Mouse (Mus musculus): ENCODE measurements at regions not wholly inside any gene's neighbourhood (a gene's known extent, or its start where the extent isn't known, plus 50 kb on each side); places are given as distances from the start of the nearest gene placed in this dataset.
A peak's percentile ranks its signal among the peaks of the same experiment; 100 is the strongest.

DNA sequence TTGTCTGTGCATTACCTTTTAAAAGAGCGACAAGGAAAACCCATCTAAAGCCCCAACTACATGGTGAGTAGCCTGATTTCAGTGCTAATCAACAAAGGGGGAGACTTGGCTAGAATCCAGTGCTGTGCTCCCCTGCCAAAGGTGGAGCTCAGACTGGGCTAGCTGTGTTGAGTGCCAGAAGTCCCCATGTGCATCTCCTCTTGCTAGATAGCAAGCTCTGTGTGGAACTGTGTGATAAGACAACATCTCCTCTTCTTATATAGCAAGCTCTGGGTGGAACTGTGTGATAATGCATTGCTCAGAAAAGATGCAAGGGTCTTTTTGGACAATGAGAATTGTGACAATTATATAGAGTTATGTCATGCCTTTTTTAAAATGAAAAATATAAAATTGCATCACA, 741.4 kb downstream of the Adam6a start:
- Histone ChIP-seq H3K4me3 (ENCODE audit: insufficient read depth, low read depth, low read length) (no peak overlapping the region), H3K79me2 (ENCODE audit: control insufficient read depth, insufficient read depth, low read length) (no peaks in the 10 kb centered on the region), H3K4me1 (ENCODE audit: control insufficient read depth, insufficient read depth, low read length) (no peaks in the 10 kb centered on the region), H3K27me3 (ENCODE audit: control insufficient read depth, insufficient read depth, low read length) (no peaks in the 10 kb centered on the region), H3K27ac (replicated peaks; ENCODE audit: insufficient read depth, low read depth, low read length) (no peak overlapping the region), H3K9ac (ENCODE audit: low read depth, low read length) (no peak overlapping the region), H3K36me3 (ENCODE audit: control insufficient read depth, insufficient read depth, low read length) (no peaks in the 10 kb centered on the region)
- 91% methylated on average over 1 of the region's 1 CpGs for WGBS
- TF ChIP-seq CTCF (IDR thresholded peaks at IDR 0.05; ENCODE audit: low read depth, low read length) (no peak), POLR2A (IDR thresholded peaks at IDR 0.05; ENCODE audit: extremely low read depth, insufficient read depth, low read length) (no peak)
- no peak for DNase-seq (ENCODE audit: extremely low read depth, low read depth, low spot score)

DNA sequence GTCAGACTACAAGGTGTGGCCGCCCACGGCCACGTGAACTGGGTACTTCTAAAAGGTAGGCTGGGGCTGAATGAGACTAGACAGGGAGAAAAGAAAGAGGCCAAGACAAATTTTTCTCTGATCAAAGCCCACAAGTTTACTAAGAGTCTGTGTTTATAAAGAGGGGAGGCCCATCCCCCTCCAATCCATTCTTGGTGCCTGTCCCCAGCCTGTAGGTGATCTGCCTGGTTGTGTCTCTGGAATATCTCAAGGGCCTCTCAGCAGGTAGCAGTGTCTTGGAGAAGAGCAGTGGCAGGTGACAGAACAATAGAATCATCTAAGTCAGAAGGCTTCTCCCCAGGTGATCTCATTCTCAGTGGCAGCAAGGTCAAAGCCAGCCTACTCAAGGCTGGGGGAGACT, 743.3 kb downstream of the Adam6a start:
- no peaks in the 10 kb centered on the region for H3K27me3 ChIP-seq (ENCODE audit: control insufficient read depth, insufficient read depth, low read length)
- H3K4me1 ChIP-seq (ENCODE audit: control insufficient read depth, insufficient read depth, low read length) = no peaks in the 10 kb centered on the region
- no peak overlapping the region for H3K9ac ChIP-seq (ENCODE audit: low read depth, low read length)
- TF ChIP-seq CTCF (IDR thresholded peaks at IDR 0.05; ENCODE audit: low read depth, low read length) (no peak), POLR2A (IDR thresholded peaks at IDR 0.05; ENCODE audit: extremely low read depth, insufficient read depth, low read length) (no peak)
- no peaks in the 10 kb centered on the region for H3K79me2 ChIP-seq (ENCODE audit: control insufficient read depth, insufficient read depth, low read length)
- no peaks in the 10 kb centered on the region for H3K36me3 ChIP-seq (ENCODE audit: control insufficient read depth, insufficient read depth, low read length)
- WGBS = 78% methylated on average over 3 of the region's 3 CpGs
- H3K4me3 ChIP-seq (ENCODE audit: insufficient read depth, low read depth, low read length) = no peak overlapping the region
- DNase-seq (ENCODE audit: extremely low read depth, low read depth, low spot score) = no peak
- no peak overlapping the region for H3K27ac ChIP-seq (replicated peaks; ENCODE audit: insufficient read depth, low read depth, low read length)

DNA sequence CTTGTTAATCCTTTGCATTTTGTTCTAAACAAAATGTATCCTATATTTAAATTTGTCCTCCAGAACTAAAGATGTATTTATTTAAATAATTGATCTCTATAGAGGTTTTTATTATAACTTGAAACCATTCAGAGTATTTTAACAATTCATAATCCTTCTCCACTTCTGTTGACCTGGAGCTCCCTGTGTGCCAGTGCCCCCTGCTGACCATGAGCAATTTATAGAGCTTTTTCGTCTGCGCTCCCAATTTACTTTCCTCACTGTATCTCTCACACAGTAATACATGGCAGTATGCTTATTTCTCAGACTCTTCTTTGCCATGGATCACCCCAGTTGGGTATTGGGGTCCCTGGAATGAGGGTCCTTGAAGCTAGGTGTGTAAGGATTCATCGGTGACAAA, 747.4 kb downstream of the Adam6a start:
- no peak overlapping the region for H3K9ac ChIP-seq (ENCODE audit: low read depth, low read length)
- no peaks in the 10 kb centered on the region for H3K79me2 ChIP-seq (ENCODE audit: control insufficient read depth, insufficient read depth, low read length)
- H3K36me3 ChIP-seq (ENCODE audit: control insufficient read depth, insufficient read depth, low read length) = no peaks in the 10 kb centered on the region
- WGBS = 85% methylated on average over 3 of the region's 3 CpGs
- H3K27me3 ChIP-seq (ENCODE audit: control insufficient read depth, insufficient read depth, low read length) = no peaks in the 10 kb centered on the region
- no peak overlapping the region for H3K4me3 ChIP-seq (ENCODE audit: insufficient read depth, low read depth, low read length)
- TF ChIP-seq CTCF (IDR thresholded peaks at IDR 0.05; ENCODE audit: low read depth, low read length) (no peak), POLR2A (IDR thresholded peaks at IDR 0.05; ENCODE audit: extremely low read depth, insufficient read depth, low read length) (no peak)
- H3K4me1 ChIP-seq (ENCODE audit: control insufficient read depth, insufficient read depth, low read length) = no peaks in the 10 kb centered on the region
- no peak overlapping the region for H3K27ac ChIP-seq (replicated peaks; ENCODE audit: insufficient read depth, low read depth, low read length)
- DNase-seq (ENCODE audit: extremely low read depth, low read depth, low spot score) = no peak

DNA sequence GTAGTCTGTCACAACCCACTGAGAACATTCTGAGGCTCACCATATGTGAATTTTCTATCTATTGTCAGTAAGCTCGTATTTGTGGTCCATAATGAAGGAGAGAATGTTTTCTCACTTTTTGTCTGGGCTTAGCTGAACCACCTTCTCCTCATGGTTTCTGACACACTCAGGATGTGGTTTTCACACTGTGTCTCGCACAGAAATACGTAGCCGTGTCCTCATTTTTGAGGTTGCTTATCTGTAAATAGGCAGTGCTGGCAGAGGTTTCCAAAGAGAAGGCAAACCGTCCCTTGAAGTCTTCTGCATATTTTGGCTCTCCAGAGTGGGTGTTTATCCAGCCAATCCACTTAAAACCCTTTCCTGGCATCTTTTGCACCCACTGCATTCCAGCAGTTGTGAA, 756.1 kb downstream of the Adam6a start:
- no peaks in the 10 kb centered on the region for H3K27me3 ChIP-seq (ENCODE audit: control insufficient read depth, insufficient read depth, low read length)
- H3K79me2 ChIP-seq (ENCODE audit: control insufficient read depth, insufficient read depth, low read length) = no peaks in the 10 kb centered on the region
- no peak overlapping the region for H3K27ac ChIP-seq (replicated peaks; ENCODE audit: insufficient read depth, low read depth, low read length)
- H3K4me3 ChIP-seq (ENCODE audit: insufficient read depth, low read depth, low read length) = no peak overlapping the region
- 65% methylated on average over 5 of the region's 5 CpGs for WGBS
- no peaks in the 10 kb centered on the region for H3K4me1 ChIP-seq (ENCODE audit: control insufficient read depth, insufficient read depth, low read length)
- H3K9ac ChIP-seq (ENCODE audit: low read depth, low read length) = no peak overlapping the region
- TF ChIP-seq CTCF (IDR thresholded peaks at IDR 0.05; ENCODE audit: low read depth, low read length) (no peak), POLR2A (IDR thresholded peaks at IDR 0.05; ENCODE audit: extremely low read depth, insufficient read depth, low read length) (no peak)
- DNase-seq (ENCODE audit: extremely low read depth, low read depth, low spot score) = peak; percentile 0
- no peaks in the 10 kb centered on the region for H3K36me3 ChIP-seq (ENCODE audit: control insufficient read depth, insufficient read depth, low read length)

DNA sequence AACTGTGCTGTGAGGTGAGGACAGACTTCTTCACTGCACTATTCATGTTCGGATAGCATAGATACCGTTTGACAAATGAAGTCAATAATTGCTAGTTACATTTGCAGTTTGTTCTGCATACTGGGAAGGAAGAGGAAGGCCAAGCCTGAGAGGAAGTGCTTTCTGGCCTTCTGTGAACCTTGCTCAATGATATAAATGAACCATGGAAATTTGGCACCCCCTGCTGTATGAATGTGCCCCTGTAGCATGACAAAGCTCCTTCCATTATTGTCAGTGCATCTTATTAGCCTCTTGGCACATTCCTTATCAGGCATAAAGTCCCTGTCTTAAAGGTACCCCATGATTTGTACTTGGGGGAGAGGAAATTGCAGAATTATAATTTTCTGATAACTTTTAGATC, 758.0 kb downstream of the Adam6a start:
- no peak overlapping the region for H3K27ac ChIP-seq (replicated peaks; ENCODE audit: insufficient read depth, low read depth, low read length)
- H3K36me3 ChIP-seq (ENCODE audit: control insufficient read depth, insufficient read depth, low read length) = no peaks in the 10 kb centered on the region
- DNase-seq (ENCODE audit: extremely low read depth, low read depth, low spot score) = no peak
- H3K4me1 ChIP-seq (ENCODE audit: control insufficient read depth, insufficient read depth, low read length) = no peaks in the 10 kb centered on the region
- whole genome bisulfite sequencing = 76% methylated on average over 2 of the region's 2 CpGs
- no peak overlapping the region for H3K9ac ChIP-seq (ENCODE audit: low read depth, low read length)
- no peak overlapping the region for H3K4me3 ChIP-seq (ENCODE audit: insufficient read depth, low read depth, low read length)
- H3K27me3 ChIP-seq (ENCODE audit: control insufficient read depth, insufficient read depth, low read length) = no peaks in the 10 kb centered on the region
- no peaks in the 10 kb centered on the region for H3K79me2 ChIP-seq (ENCODE audit: control insufficient read depth, insufficient read depth, low read length)
- TF ChIP-seq POLR2A (IDR thresholded peaks at IDR 0.05; ENCODE audit: extremely low read depth, insufficient read depth, low read length) (no peak), CTCF (IDR thresholded peaks at IDR 0.05; ENCODE audit: low read depth, low read length) (no peak)

DNA sequence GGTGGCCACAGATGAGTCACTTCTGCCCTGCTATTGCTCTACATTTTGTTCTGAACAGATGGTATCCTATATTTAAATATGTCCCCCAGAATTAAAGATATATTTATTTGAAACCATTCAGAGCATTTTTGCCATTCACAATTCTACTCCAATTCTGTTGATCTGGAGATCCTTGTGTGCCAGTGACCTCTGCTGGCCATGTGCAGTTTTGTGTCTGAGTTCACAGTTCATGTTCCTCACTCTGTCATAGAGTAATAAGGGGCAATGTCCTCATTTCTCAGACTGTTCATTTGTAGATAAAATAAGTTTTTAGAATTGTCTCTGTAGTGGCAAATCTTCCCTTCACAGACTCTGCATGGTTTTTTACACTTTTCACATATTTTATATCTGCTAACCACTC, 788.8 kb downstream of the Adam6a start:
- no peak overlapping the region for H3K4me3 ChIP-seq (ENCODE audit: insufficient read depth, low read depth, low read length)
- no peak for DNase-seq (ENCODE audit: extremely low read depth, low read depth, low spot score)
- no peaks in the 10 kb centered on the region for H3K36me3 ChIP-seq (ENCODE audit: control insufficient read depth, insufficient read depth, low read length)
- no peak overlapping the region for H3K9ac ChIP-seq (ENCODE audit: low read depth, low read length)
- no peak for TF ChIP-seq CTCF (IDR thresholded peaks at IDR 0.05; ENCODE audit: low read depth, low read length)
- TF ChIP-seq POLR2A (IDR thresholded peaks at IDR 0.05; ENCODE audit: extremely low read depth, insufficient read depth, low read length) = no peak
- H3K4me1 ChIP-seq (ENCODE audit: control insufficient read depth, insufficient read depth, low read length) = no peaks in the 10 kb centered on the region
- H3K79me2 ChIP-seq (ENCODE audit: control insufficient read depth, insufficient read depth, low read length) = no peaks in the 10 kb centered on the region
- H3K27me3 ChIP-seq (ENCODE audit: control insufficient read depth, insufficient read depth, low read length) = no peaks in the 10 kb centered on the region
- H3K27ac ChIP-seq (replicated peaks; ENCODE audit: insufficient read depth, low read depth, low read length) = no peak overlapping the region
